Comparison of ENCODE assay signal across 8 mouse cellular contexts in genomic region chr8:106892806-106893451, GRCm38 (mm10). TPM values are rescaled to one million over a fixed set of nuclear protein-coding genes. Genes with fewer than 3 reads are reported as not detected.
DNase-seq lines count a peak whose midpoint lies in the region; ATAC-seq and TF ChIP-seq lines count a peak whose summit lies in the region.

No protein-coding gene starts in this region.

- peak; percentile 80 for ATAC-seq in kidney, embryonic 15.5 days (replicated peaks; ENCODE audit: low FRiP score)
- peak; percentile 83 for ATAC-seq in embryonic facial prominence, embryonic 12.5 days (ENCODE audit: insufficient number of reproducible peaks, insufficient read depth, low FRiP score, low TSS enrichment)
- ATAC-seq in hindbrain, postnatal 0 days: peak; percentile 87
- ATAC-seq in stomach, postnatal 0 days (ENCODE audit: low FRiP score, low TSS enrichment): peak; percentile 76

- no peaks in the 10 kb centered on the region for H3K9me3 ChIP-seq in kidney, embryonic 15.5 days (replicated peaks)
- H3K9me3 ChIP-seq in embryonic facial prominence, embryonic 12.5 days: no peaks in the 10 kb centered on the region
- H3K9me3 ChIP-seq in hindbrain, postnatal 0 days (ENCODE audit: low read length): no peaks in the 10 kb centered on the region
- H3K9me3 ChIP-seq in stomach, postnatal 0 days (ENCODE audit: control insufficient read depth, low read length): no peaks in the 10 kb centered on the region

- H3K9ac ChIP-seq in kidney, embryonic 15.5 days: peak overlapping the region; percentile 96
- peak overlapping the region; percentile 96 for H3K9ac ChIP-seq in embryonic facial prominence, embryonic 12.5 days
- peak overlapping the region; percentile 93 for H3K9ac ChIP-seq in hindbrain, postnatal 0 days (replicated peaks; ENCODE audit: low read length)
- H3K9ac ChIP-seq in stomach, postnatal 0 days (ENCODE audit: low read length): peak overlapping the region; percentile 95

- H3K4me1 ChIP-seq in kidney, embryonic 15.5 days: peaks cover 46% of the 10 kb centered on the region
- peaks cover 26% of the 10 kb centered on the region for H3K4me1 ChIP-seq in embryonic facial prominence, embryonic 12.5 days
- H3K4me1 ChIP-seq in hindbrain, postnatal 0 days (ENCODE audit: insufficient read depth, low read length): no peaks in the 10 kb centered on the region
- H3K4me1 ChIP-seq in stomach, postnatal 0 days (replicated peaks; ENCODE audit: control insufficient read depth, insufficient read depth): no peaks in the 10 kb centered on the region

- intact Hi-C loops in left cerebral cortex, postnatal 25 days (cut with DNase I): no loop called here

- H3K27ac ChIP-seq in kidney, embryonic 15.5 days: peak overlapping the region; percentile 97
- peak overlapping the region; percentile 97 for H3K27ac ChIP-seq in embryonic facial prominence, embryonic 12.5 days
- H3K27ac ChIP-seq in hindbrain, postnatal 0 days: peak overlapping the region; percentile 93
- H3K27ac ChIP-seq in stomach, postnatal 0 days (replicated peaks): peak overlapping the region; percentile 96

- H3K4me3 ChIP-seq in kidney, embryonic 15.5 days (replicated peaks): peak overlapping the region; percentile 99
- H3K4me3 ChIP-seq in embryonic facial prominence, embryonic 12.5 days: peak overlapping the region; percentile 71
- H3K4me3 ChIP-seq in hindbrain, postnatal 0 days (ENCODE audit: low read length): peak overlapping the region; percentile 91
- peak overlapping the region; percentile 95 for H3K4me3 ChIP-seq in stomach, postnatal 0 days (ENCODE audit: low read depth, low read length)

- under 1% methylated on average over 57 of the region's 57 CpGs for whole genome bisulfite sequencing in kidney, embryonic 15.5 days
- WGBS in embryonic facial prominence, embryonic 12.5 days: under 1% methylated on average over 56 of the region's 57 CpGs
- WGBS in hindbrain, postnatal 0 days: 2% methylated on average over 56 of the region's 57 CpGs
- WGBS in stomach, postnatal 0 days: 1% methylated on average over 54 of the region's 57 CpGs

- no peaks in the 10 kb centered on the region for H3K27me3 ChIP-seq in kidney, embryonic 15.5 days
- H3K27me3 ChIP-seq in embryonic facial prominence, embryonic 12.5 days: no peaks in the 10 kb centered on the region
- no peaks in the 10 kb centered on the region for H3K27me3 ChIP-seq in hindbrain, postnatal 0 days (ENCODE audit: insufficient read depth, low read length)
- H3K27me3 ChIP-seq in stomach, postnatal 0 days (ENCODE audit: control insufficient read depth, insufficient read depth, low read length): no peaks in the 10 kb centered on the region

- TF ChIP-seq CTCF in hindbrain, postnatal 0 days (IDR thresholded peaks at IDR 0.05; ENCODE audit: low read depth): no peak
- no peak for TF ChIP-seq CTCF in stomach, postnatal 0 days (IDR thresholded peaks at IDR 0.05; ENCODE audit: low read depth)

- no peak for TF ChIP-seq EP300 in stomach, postnatal 0 days (optimal IDR thresholded peaks at IDR 0.05)

- peak overlapping the region; percentile 72 for H3K4me2 ChIP-seq in kidney, embryonic 15.5 days
- peak overlapping the region; percentile 48 for H3K4me2 ChIP-seq in embryonic facial prominence, embryonic 12.5 days (replicated peaks)
- peak overlapping the region; percentile 90 for H3K4me2 ChIP-seq in hindbrain, postnatal 0 days (ENCODE audit: low read depth, low read length)
- H3K4me2 ChIP-seq in stomach, postnatal 0 days (replicated peaks; ENCODE audit: low read depth): peak overlapping the region; percentile 83

- H3K36me3 ChIP-seq in kidney, embryonic 15.5 days: peaks cover 33% of the 10 kb centered on the region
- H3K36me3 ChIP-seq in embryonic facial prominence, embryonic 12.5 days: peaks cover 28% of the 10 kb centered on the region
- peaks cover 1% of the 10 kb centered on the region; the same call in 1 of the 2 replicates for H3K36me3 ChIP-seq in hindbrain, postnatal 0 days (ENCODE audit: insufficient read depth, low read length)
- H3K36me3 ChIP-seq in stomach, postnatal 0 days (ENCODE audit: control insufficient read depth, insufficient read depth, low read length): no peaks in the 10 kb centered on the region

- no peak for DNase-seq in kidney, adult 9 months
- peak; percentile 71 for DNase-seq in Muller cell, postnatal 12 days (ENCODE audit: inconsistent ontology term)
- no peak for DNase-seq in hindbrain, postnatal 0 days (ENCODE audit: low spot score)
- peak; percentile 67 for DNase-seq in lung, postnatal 10 days
- no peak for DNase-seq in stomach, postnatal 0 days (ENCODE audit: low spot score)
- DNase-seq in left cerebral cortex, postnatal 25 days (ENCODE audit: low spot score in 2 of 2): no peak

RNA-seq across cellular contexts. Expression of gene Utp4, which starts 0.5 kb away (rescaled TPM):
- 85.8 and 86.4 TPM in 2 replicates for polyA plus RNA-seq in kidney, embryonic 15.5 days (2015; fragmentation: Nextera tagmentation; extraction: Ambion mirVana)
- polyA plus RNA-seq in embryonic facial prominence, embryonic 12.5 days (2016; fragmentation: Nextera tagmentation; extraction: Ambion mirVana): 71.2 and 72.0 TPM in 2 replicates
- total RNA-seq in hindbrain, postnatal 0 days (2014; rRNA removed): 21.1 and 25.5 TPM in 2 replicates
- 28.7 and 29.5 TPM in 2 replicates for polyA plus RNA-seq in hindbrain, postnatal 0 days (2015; fragmentation: Nextera tagmentation; extraction: Ambion mirVana)
- 30.4 and 33.7 TPM in 2 replicates for polyA plus RNA-seq in stomach, postnatal 0 days (2015; fragmentation: Nextera tagmentation; extraction: Ambion mirVana)
- 10 to 100 TPM; 33.2 to 33.6 TPM for total RNA-seq in left cerebral cortex, postnatal 25 days (2021)

RNA-seq across cellular contexts. Expression of gene Has3, which starts 22.9 kb away (rescaled TPM):
- 1.2 and 1.5 TPM in 2 replicates for polyA plus RNA-seq in kidney, embryonic 15.5 days (2015; fragmentation: Nextera tagmentation; extraction: Ambion mirVana)
- 0.22 and 0.54 TPM in 2 replicates for polyA plus RNA-seq in embryonic facial prominence, embryonic 12.5 days (2016; fragmentation: Nextera tagmentation; extraction: Ambion mirVana)
- total RNA-seq in hindbrain, postnatal 0 days (2014; rRNA removed): 20.0 and 21.0 TPM in 2 replicates
- 0.63 and 1.2 TPM in 2 replicates for polyA plus RNA-seq in hindbrain, postnatal 0 days (2015; fragmentation: Nextera tagmentation; extraction: Ambion mirVana)
- 0.28 and 0.40 TPM in 2 replicates for polyA plus RNA-seq in stomach, postnatal 0 days (2015; fragmentation: Nextera tagmentation; extraction: Ambion mirVana)
- total RNA-seq in left cerebral cortex, postnatal 25 days (2021): 1 to 10 TPM; 2.2 to 2.4 TPM

RNA-seq across cellular contexts. Expression of gene Sntb2, which starts 42.6 kb away (rescaled TPM):
- 15.6 and 16.4 TPM in 2 replicates for polyA plus RNA-seq in kidney, embryonic 15.5 days (2015; fragmentation: Nextera tagmentation; extraction: Ambion mirVana)
- 18.4 and 21.4 TPM in 2 replicates for polyA plus RNA-seq in embryonic facial prominence, embryonic 12.5 days (2016; fragmentation: Nextera tagmentation; extraction: Ambion mirVana)
- 7.3 and 8.7 TPM in 2 replicates for total RNA-seq in hindbrain, postnatal 0 days (2014; rRNA removed)
- polyA plus RNA-seq in hindbrain, postnatal 0 days (2015; fragmentation: Nextera tagmentation; extraction: Ambion mirVana): 4.6 and 6.0 TPM in 2 replicates
- 9.1 and 10.2 TPM in 2 replicates for polyA plus RNA-seq in stomach, postnatal 0 days (2015; fragmentation: Nextera tagmentation; extraction: Ambion mirVana)
- total RNA-seq in left cerebral cortex, postnatal 25 days (2021): 10 to 100 TPM; 12.5 to 16.8 TPM

Comparison
In these comparisons a context has a peak if more than half of its experiments do, and no peak if none do; other contexts are left out.
1. DNase-seq: peak in Muller cell, postnatal 12 days (single experiment) and lung, postnatal 10 days (single experiment); none in kidney, adult 9 months (single experiment), hindbrain, postnatal 0 days (single experiment), stomach, postnatal 0 days (single experiment) and left cerebral cortex, postnatal 25 days (0 of 2).
2. Peak in every context shown above with its lines, with median percentiles within 50 percentile points of each other: ATAC-seq, H3K27ac ChIP-seq, H3K4me2 ChIP-seq, H3K4me3 ChIP-seq and H3K9ac ChIP-seq.